Mouse (Mus musculus) E14TG2a.4 (cell line): Measurements from ENCODE around the gene Large2.

Source experiments
- CTCF ChIP-seq: conservative IDR thresholded peaks from 2 replicates; pipeline ENCODE4 v1.5.1; 2014; ENCODE audit warnings: low read length
- NANOG ChIP-seq: IDR thresholded peaks from 2 replicates; pipeline ENCODE4 v1.6.1; 2014; ENCODE audit warnings: borderline replicate concordance, low read length, mixed read lengths
- POU5F1 ChIP-seq: IDR thresholded peaks from 2 replicates; pipeline ENCODE4 v1.6.1; 2014; ENCODE audit warnings: low read length, borderline replicate concordance

- no peak for TF ChIP-seq CTCF
- TF ChIP-seq NANOG: no peak
- TF ChIP-seq POU5F1: no peak
These were observed 16.4 kb upstream of the Large2 start for GRCm38 (mm10) chr2:92391116-92391515.
